Mouse (Mus musculus) stomach, postnatal 0 days (tissue): ENCODE data around the gene Prkci. TPM values are rescaled to one million over a fixed set of nuclear protein-coding genes. Genes with fewer than 3 reads are reported as not detected.

Source experiments
- ATAC-seq: fragments of 200-750 bp; cut with Nextera tagmentation; 2 replicates; pipeline ENCODE4 v1.8.0; 2017; ENCODE audit not compliant: low FRiP score, low TSS enrichment
- DNase-seq: peaks from one replicate; pipeline ENCODE4 v3.0.0-alpha.2; 2016; ENCODE audit warnings: low spot score
- H3K27ac ChIP-seq: fragments of 300-500 bp; sonication (generic); replicated peaks from 2 replicates; pipeline ENCODE4 v1.5.1; 2014; ENCODE audit warnings: mild to moderate bottlenecking, control low read depth
- H3K27me3 ChIP-seq: fragments of 300-500 bp; sonication (generic); 2 replicates; pipeline ENCODE4 v1.6.1; 2014; ENCODE audit warnings: low read length; ENCODE audit not compliant: control insufficient read depth, insufficient read depth
- H3K36me3 ChIP-seq: fragments of 300-500 bp; sonication (generic); 2 replicates; pipeline ENCODE4 v1.6.1; 2014; ENCODE audit warnings: low read length, mixed read lengths; ENCODE audit not compliant: control insufficient read depth, insufficient read depth
- H3K4me1 ChIP-seq: fragments of 300-500 bp; sonication (generic); replicated peaks from 2 replicates; pipeline ENCODE4 v1.6.1; 2014; ENCODE audit warnings: antibody characterized with exemption; ENCODE audit not compliant: control insufficient read depth, insufficient read depth
- H3K4me2 ChIP-seq: fragments of 300-500 bp; sonication (generic); replicated peaks from 2 replicates; pipeline ENCODE4 v1.6.1; 2014; ENCODE audit warnings: low read depth, mild to moderate bottlenecking, control low read depth, moderate library complexity
- H3K4me3 ChIP-seq: fragments of 300-500 bp; sonication (generic); 2 replicates; pipeline ENCODE4 v1.5.1; 2014; ENCODE audit warnings: low read depth, low read length, control low read depth
- H3K9ac ChIP-seq: fragments of 300-500 bp; sonication (generic); 2 replicates; pipeline ENCODE4 v1.6.1; 2014; ENCODE audit warnings: mild to moderate bottlenecking, low read length, control low read depth, mixed read lengths
- H3K9me3 ChIP-seq: fragments of 300-500 bp; sonication (generic); 2 replicates; pipeline ENCODE4 v1.6.1; 2016; ENCODE audit warnings: low read length; ENCODE audit not compliant: control insufficient read depth
- CTCF ChIP-seq: IDR thresholded peaks from 2 replicates; pipeline ENCODE4 v1.5.1; 2016; ENCODE audit warnings: antibody characterized with exemption, low read depth, mild to moderate bottlenecking, moderate library complexity
- EP300 ChIP-seq: optimal IDR thresholded peaks from 2 replicates; pipeline ENCODE3; 2016; ENCODE audit warnings: antibody characterized with exemption
- WGBS: fragments of 180-500 bp; shearing (Covaris S2); extraction: QIAGEN DNeasy Blood & Tissue Kit; methylation state at CpG from one replicate; pipeline ENCODE4 v1.1.7; 2014; 5-methylcytosine and 5-hydroxymethylcytosine counted together
- polyA plus RNA-seq: library from polyadenylated mRNA; unstranded; fragments of >200 nt; fragmentation: Nextera tagmentation; extraction: Ambion mirVana; gene quantifications from 2 replicates; pipeline ENCODE4 v1.2.1, GENCODE M21; 2015

Gene Prkci
- polyA plus RNA-seq, 1 experiment from 2014 or later: 21.2 TPM

- ATAC-seq (no peak), DNase-seq (no peak)
- H3K4me3 ChIP-seq: no peak overlapping the region
- no peak overlapping the region for H3K9ac ChIP-seq
- TF ChIP-seq CTCF (no peak), EP300 (no peak)
- no peak overlapping the region for H3K4me2 ChIP-seq
- no peaks in the 10 kb centered on the region for H3K9me3 ChIP-seq
- no peak overlapping the region for H3K27ac ChIP-seq
- 94% methylated on average over 13 of the region's 13 CpGs for whole genome bisulfite sequencing
- no peaks in the 10 kb centered on the region for H3K27me3 ChIP-seq
- no peaks in the 10 kb centered on the region for H3K4me1 ChIP-seq
- peaks cover 20% of the 10 kb centered on the region; the same call in 1 of the 2 replicates for H3K36me3 ChIP-seq
Observed at GRCm38 (mm10) chr3:31037851-31038250, 42.3 kb downstream of the Prkci start.

- Histone ChIP-seq H3K9me3 (no peaks in the 10 kb centered on the region), H3K36me3 (peaks cover 20% of the 10 kb centered on the region; the same call in 1 of the 2 replicates)
Observed at GRCm38 (mm10) chr3:31038689-31039088, 43.1 kb downstream of the Prkci start.

GRCm38 (mm10) chr3:31042992-31043391 is 47.4 kb downstream of the Prkci start:
- no peaks in the 10 kb centered on the region for H3K27me3 ChIP-seq
- no peak overlapping the region for H3K9ac ChIP-seq
- no peaks in the 10 kb centered on the region for H3K9me3 ChIP-seq
- H3K36me3 ChIP-seq: peaks cover 16% of the 10 kb centered on the region; the same call in 1 of the 2 replicates
- WGBS: 82% methylated on average over 2 of the region's 2 CpGs
- no peak overlapping the region for H3K4me2 ChIP-seq
- DNase-seq (no peak), ATAC-seq (no peak)
- no peak for TF ChIP-seq EP300
- no peak for TF ChIP-seq CTCF
- no peaks in the 10 kb centered on the region for H3K4me1 ChIP-seq
- no peak overlapping the region for H3K27ac ChIP-seq
- no peak overlapping the region for H3K4me3 ChIP-seq

More at GRCm38 (mm10) chr3:31038689-31039088, 43.1 kb downstream of the Prkci start:
- Histone ChIP-seq H3K4me2 (no peak overlapping the region), H3K9ac (no peak overlapping the region), H3K27ac (no peak overlapping the region), H3K4me3 (no peak overlapping the region), H3K4me1 (no peaks in the 10 kb centered on the region), H3K27me3 (no peaks in the 10 kb centered on the region)
- 83% methylated on average over 10 of the region's 10 CpGs for WGBS
- TF ChIP-seq EP300: no peak
- no peak for TF ChIP-seq CTCF
- ATAC-seq (peak; percentile 71), DNase-seq (no peak)

DNA sequence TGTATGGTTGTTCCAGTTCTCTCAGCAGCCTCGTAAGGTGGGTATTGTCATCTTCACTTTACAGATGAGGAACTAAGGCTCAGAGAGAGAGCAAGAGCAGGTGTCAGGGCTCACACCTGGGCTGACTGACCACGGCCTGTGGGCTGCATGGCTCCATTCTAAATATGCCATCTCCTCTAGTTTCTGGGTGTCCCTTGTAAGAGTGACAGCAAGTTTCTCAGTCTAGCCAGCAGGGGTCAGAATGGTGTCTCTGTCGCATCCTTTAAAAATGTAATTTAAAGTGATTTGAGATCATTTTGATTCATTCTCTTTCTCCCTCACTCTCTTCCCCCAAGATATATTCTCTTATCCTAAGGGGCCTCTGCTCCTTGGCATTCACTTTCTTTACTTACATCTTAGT is 51.7 kb downstream of the Prkci start:
- Histone ChIP-seq H3K27me3 (no peaks in the 10 kb centered on the region), H3K4me3 (no peak overlapping the region), H3K4me2 (no peak overlapping the region), H3K9me3 (no peaks in the 10 kb centered on the region), H3K27ac (no peak overlapping the region), H3K9ac (no peak overlapping the region), H3K36me3 (peaks cover 19% of the 10 kb centered on the region), H3K4me1 (no peaks in the 10 kb centered on the region)
- DNase-seq (no peak), ATAC-seq (no peak)
- no peak for TF ChIP-seq EP300
- TF ChIP-seq CTCF: peak; percentile 62
- 59% methylated on average over 3 of the region's 3 CpGs for WGBS

DNA sequence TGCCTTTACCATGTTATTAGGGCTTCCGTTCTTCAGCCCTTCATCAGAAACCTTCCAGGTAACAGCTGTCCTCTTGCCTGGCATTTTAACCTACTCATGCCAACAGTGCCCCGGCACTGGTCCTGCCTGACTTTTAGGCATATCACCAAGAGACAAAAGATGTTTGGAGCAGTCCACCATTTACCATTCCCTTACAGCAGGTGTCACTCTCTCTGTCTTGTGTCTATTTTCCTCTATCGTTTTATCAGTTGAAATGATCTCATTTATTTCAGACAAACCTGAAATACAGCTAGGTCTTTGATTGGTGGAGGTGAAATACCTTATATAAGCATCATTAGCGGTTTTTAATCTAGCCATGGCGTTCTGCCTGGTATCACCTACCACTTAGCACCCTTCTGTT is 53.5 kb downstream of the Prkci start:
- H3K27me3 ChIP-seq: no peaks in the 10 kb centered on the region
- WGBS: 87% methylated on average over 5 of the region's 5 CpGs
- no peaks in the 10 kb centered on the region for H3K4me1 ChIP-seq
- no peak for ATAC-seq
- no peak overlapping the region for H3K4me2 ChIP-seq
- peaks cover 13% of the 10 kb centered on the region for H3K36me3 ChIP-seq
- H3K27ac ChIP-seq: no peak overlapping the region
- TF ChIP-seq CTCF (peak; percentile 42), EP300 (no peak)
- no peaks in the 10 kb centered on the region for H3K9me3 ChIP-seq
- H3K9ac ChIP-seq: no peak overlapping the region
- DNase-seq: no peak
- H3K4me3 ChIP-seq: no peak overlapping the region

GRCm38 (mm10) chr3:31050375-31050774 is 54.8 kb downstream of the Prkci start:
- no peak overlapping the region for H3K9ac ChIP-seq
- no peak overlapping the region for H3K27ac ChIP-seq
- no peaks in the 10 kb centered on the region for H3K9me3 ChIP-seq
- DNase-seq (no peak), ATAC-seq (no peak)
- H3K4me2 ChIP-seq: no peak overlapping the region
- H3K4me1 ChIP-seq: no peaks in the 10 kb centered on the region
- 81% methylated on average over 7 of the region's 7 CpGs for WGBS
- no peak overlapping the region for H3K4me3 ChIP-seq
- peaks cover 13% of the 10 kb centered on the region for H3K36me3 ChIP-seq
- no peaks in the 10 kb centered on the region for H3K27me3 ChIP-seq
- TF ChIP-seq CTCF (no peak), EP300 (no peak)
